Mouse (Mus musculus) forebrain, embryonic 10.5 days (tissue): Measurements from ENCODE around the gene Bub1. TPM values are rescaled to one million over a fixed set of nuclear protein-coding genes. Genes with fewer than 3 reads are reported as not detected.

Experiments used
- DNase-seq: peaks from one replicate; pipeline ENCODE4 v3.0.0-alpha.2; 2017; ENCODE audit warnings: low spot score; ENCODE audit errors: extremely low spot score
- H3K27ac ChIP-seq: fragments of 300-500 bp; sonication (generic); 2 replicates; pipeline ENCODE4 v1.5.1; 2016; ENCODE audit warnings: mild to moderate bottlenecking
- H3K27me3 ChIP-seq: fragments of 300-500 bp; sonication (generic); 2 replicates; pipeline ENCODE4 v1.6.1; 2016; ENCODE audit warnings: mild to moderate bottlenecking; ENCODE audit not compliant: poor library complexity, severe bottlenecking
- H3K36me3 ChIP-seq: fragments of 300-500 bp; sonication (generic); replicated peaks from 2 replicates; pipeline ENCODE4 v1.6.1; 2016; ENCODE audit warnings: mild to moderate bottlenecking, moderate library complexity
- H3K4me1 ChIP-seq: fragments of 300-500 bp; sonication (generic); 2 replicates; pipeline ENCODE4 v1.6.1; 2016
- H3K4me3 ChIP-seq: fragments of 300-500 bp; sonication (generic); 2 replicates; pipeline ENCODE4 v1.5.1; 2016; ENCODE audit warnings: mild to moderate bottlenecking, moderate library complexity
- H3K9me3 ChIP-seq: fragments of 300-500 bp; sonication (generic); 2 replicates; pipeline ENCODE4 v1.6.1; 2016; ENCODE audit warnings: mild to moderate bottlenecking, moderate library complexity
- whole genome bisulfite sequencing: fragments of 180-500 bp; shearing (Covaris S2); methylation state at CpG from one replicate; pipeline ENCODE4 v1.1.7; 2016; 5-methylcytosine and 5-hydroxymethylcytosine counted together
- polyA plus RNA-seq: library from polyadenylated mRNA; unstranded; fragments of >200 nt; fragmentation: Nextera tagmentation; extraction: Ambion mirVana; gene quantifications from 2 replicates; pipeline ENCODE4 v1.2.1, GENCODE M21; 2016

The Bub1 gene
- polyA plus RNA-seq, 1 experiment from 2014 or later: 116 TPM

DNA sequence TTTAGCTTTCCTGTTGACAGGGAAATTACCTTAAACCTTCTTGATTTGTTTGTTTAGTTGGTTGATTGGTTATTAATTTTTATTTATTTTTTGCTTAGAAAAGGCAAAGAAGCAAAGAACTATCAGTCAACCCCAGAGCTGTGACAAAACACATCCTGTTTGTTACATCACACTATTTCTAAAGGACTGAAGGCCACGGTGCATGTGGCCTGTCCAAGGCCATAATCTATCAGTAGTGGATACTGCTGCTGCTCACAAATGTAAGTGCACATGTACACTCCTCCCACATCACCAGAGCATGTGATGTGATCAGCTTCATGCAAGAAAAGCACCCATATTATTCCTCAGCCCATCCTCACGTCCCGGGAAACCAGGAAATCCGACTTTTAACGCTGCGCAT, 71.7 kb downstream of the Bub1 start:
- H3K4me1 ChIP-seq: no peaks in the 10 kb centered on the region
- H3K27me3 ChIP-seq: no peaks in the 10 kb centered on the region
- no peak overlapping the region for H3K4me3 ChIP-seq
- no peak overlapping the region for H3K27ac ChIP-seq
- DNase-seq: no peak
- no peaks in the 10 kb centered on the region for H3K9me3 ChIP-seq
- peaks cover 88% of the 10 kb centered on the region for H3K36me3 ChIP-seq
- 88% methylated on average over 6 of the region's 6 CpGs for WGBS

DNA sequence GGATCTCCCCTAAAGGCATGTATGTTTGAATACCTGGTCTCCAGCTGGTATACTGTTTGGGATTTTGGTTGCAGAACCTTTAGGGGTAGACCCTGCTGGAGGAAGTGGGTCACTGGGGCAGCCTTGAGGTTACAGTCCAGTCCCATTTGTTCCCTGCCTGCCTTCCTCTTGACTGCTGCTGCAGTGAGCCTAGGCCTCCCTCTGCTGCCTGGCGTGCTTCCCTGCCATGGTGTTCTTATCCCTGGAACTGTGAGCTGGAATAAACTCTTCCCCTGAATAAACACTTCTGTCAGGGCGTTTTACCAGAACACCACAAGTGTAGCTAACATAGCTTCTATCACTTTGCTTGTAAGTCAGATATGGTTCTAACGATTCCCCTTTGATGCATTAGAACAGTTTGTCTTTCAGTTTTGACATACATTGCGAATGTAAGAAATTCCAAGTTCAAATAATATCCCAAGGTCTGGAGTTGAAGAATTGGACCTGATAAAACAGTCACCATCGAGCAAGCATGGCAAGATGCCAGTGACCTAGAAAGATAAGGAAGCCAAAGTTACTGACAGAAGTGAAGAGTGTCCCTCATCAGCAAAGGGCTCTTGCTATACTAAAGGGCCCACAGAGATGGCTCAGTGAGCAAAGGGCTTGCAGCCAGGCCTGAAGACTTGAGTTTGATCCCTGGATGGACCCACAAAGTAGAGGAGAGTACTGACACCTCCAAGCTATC, 72.3 kb downstream of the Bub1 start:
- no peaks in the 10 kb centered on the region for H3K4me1 ChIP-seq
- DNase-seq: no peak
- 91% methylated on average over 5 of the region's 5 CpGs for WGBS
- H3K27me3 ChIP-seq: no peaks in the 10 kb centered on the region
- H3K27ac ChIP-seq: no peak overlapping the region
- no peak overlapping the region for H3K4me3 ChIP-seq
- peaks cover 88% of the 10 kb centered on the region for H3K36me3 ChIP-seq
- no peaks in the 10 kb centered on the region for H3K9me3 ChIP-seq

DNA sequence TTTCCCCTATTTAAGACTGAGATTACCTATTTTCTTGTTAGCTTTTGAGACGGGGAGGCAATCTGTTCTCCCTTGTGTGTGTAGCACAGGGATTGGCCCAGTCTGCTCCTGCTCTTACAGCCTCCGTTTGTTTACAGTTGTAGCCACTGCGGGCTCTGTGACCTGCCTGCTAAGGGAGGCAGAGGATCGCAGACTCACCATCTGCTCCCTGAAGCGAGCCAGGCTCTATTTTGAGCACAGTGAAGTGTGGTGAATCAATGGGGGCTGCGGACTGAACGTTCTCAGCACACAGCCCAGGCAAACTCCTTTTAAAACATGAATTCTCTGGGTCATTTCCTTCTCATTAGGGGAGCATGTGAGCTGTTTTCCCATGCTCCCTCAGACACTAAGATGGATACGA, 74.5 kb downstream of the Bub1 start:
- no peaks in the 10 kb centered on the region for H3K4me1 ChIP-seq
- H3K4me3 ChIP-seq: no peak overlapping the region
- DNase-seq: no peak
- H3K27me3 ChIP-seq: no peaks in the 10 kb centered on the region
- no peak overlapping the region for H3K27ac ChIP-seq
- no peaks in the 10 kb centered on the region for H3K9me3 ChIP-seq
- 68% methylated on average over 8 of the region's 8 CpGs for WGBS
- H3K36me3 ChIP-seq: peaks cover 80% of the 10 kb centered on the region

DNA sequence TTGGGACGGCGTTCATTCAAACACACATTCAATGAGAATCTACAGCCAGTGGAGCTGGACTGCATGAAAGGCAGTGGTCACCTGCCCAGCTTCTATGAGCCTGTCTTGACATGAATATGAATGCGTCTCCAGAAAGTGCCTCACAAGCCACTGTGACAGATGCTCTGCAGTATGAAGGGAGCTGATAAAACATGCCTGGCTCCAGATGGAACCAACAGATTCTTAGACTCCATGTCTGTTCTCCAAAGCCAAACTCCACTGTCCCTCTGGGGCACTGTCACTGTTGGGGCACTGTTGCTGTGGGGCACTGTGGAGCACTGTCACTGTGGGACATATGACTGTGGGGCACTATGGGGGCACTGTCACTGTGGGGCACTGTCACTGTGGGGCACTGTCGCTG, 77.6 kb downstream of the Bub1 start:
- no peaks in the 10 kb centered on the region for H3K4me1 ChIP-seq
- DNase-seq: no peak
- no peaks in the 10 kb centered on the region for H3K9me3 ChIP-seq
- WGBS: 90% methylated on average over 4 of the region's 4 CpGs
- H3K4me3 ChIP-seq: no peak overlapping the region
- H3K27ac ChIP-seq: no peak overlapping the region
- peaks cover 55% of the 10 kb centered on the region for H3K36me3 ChIP-seq
- no peaks in the 10 kb centered on the region for H3K27me3 ChIP-seq

DNA sequence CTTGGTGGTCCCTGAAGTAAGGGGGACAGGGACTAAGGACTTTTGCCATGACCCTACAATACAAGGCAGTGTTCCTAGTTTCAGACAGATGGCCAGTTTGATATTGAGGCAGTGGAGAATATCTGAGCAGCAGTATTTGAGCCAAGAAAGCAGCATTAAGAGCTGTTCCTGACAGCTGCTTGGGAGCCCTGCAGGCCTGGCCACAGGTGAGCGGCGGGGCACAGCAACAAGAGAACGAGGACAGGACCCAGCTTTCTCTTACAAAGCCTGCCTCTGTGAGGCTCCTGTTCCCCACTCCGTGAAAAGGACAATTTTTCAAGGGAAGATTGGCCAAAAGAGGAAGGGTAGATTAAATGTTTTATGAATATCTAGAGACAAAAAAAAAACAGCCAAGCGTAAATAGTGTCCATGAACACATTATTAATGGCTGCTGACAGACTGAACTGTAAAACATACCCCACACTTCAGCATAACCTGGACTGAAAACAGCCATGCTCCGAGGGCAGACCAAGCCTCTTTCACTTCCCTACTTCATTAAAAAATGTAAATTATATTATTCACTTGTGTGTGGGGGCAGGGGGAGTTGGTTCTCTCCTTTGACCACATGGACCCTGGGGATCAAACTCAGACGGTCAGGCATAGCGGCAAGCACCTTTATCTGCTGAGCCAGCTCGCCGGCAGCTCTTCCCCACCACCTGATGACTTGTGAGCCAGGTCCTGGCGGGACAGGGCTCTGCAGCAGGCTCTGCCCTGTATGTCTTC, 79.6 kb downstream of the Bub1 start:
- 83% methylated on average over 11 of the region's 11 CpGs for WGBS
- H3K4me1 ChIP-seq: no peaks in the 10 kb centered on the region
- DNase-seq: no peak
- H3K9me3 ChIP-seq: no peaks in the 10 kb centered on the region
- H3K4me3 ChIP-seq: no peak overlapping the region
- no peak overlapping the region for H3K27ac ChIP-seq
- H3K27me3 ChIP-seq: no peaks in the 10 kb centered on the region
- peaks cover 41% of the 10 kb centered on the region for H3K36me3 ChIP-seq

Other genes starting within 250 kb of the Bub1 start
- gene Zfp661, start 244.8 kb downstream of the Bub1 start, polyA plus RNA-seq: 7.4 and 9.8 TPM in 2 replicates
- gene Mrps5, start 244.6 kb downstream of the Bub1 start, polyA plus RNA-seq: 180 and 188 TPM in 2 replicates
- gene Mal, start 175.2 kb downstream of the Bub1 start, polyA plus RNA-seq: 0.21 and 0.29 TPM in 2 replicates
- gene Mall, start 101.9 kb downstream of the Bub1 start, polyA plus RNA-seq: 0.34 and 0.36 TPM in 2 replicates
- gene Nphp1, start 43.0 kb downstream of the Bub1 start, polyA plus RNA-seq: 45.8 and 48.6 TPM in 2 replicates
- 26.0 and 30.5 TPM in 2 replicates for gene Mtln, start 39.4 kb downstream of the Bub1 start, polyA plus RNA-seq
- gene Acoxl, start 7.0 kb upstream of the Bub1 start, polyA plus RNA-seq: 0.09 TPM in 2 replicates